Mouse (Mus musculus) intestine, postnatal 0 days (tissue): Measurements from ENCODE around the gene Gemin5. TPM values are rescaled to one million over a fixed set of nuclear protein-coding genes. Genes with fewer than 3 reads are reported as not detected.
A peak's percentile ranks its signal among the peaks of the same experiment; 100 is the strongest.

Experiments used
- ATAC-seq: fragments of 200-750 bp; cut with Nextera tagmentation; 2 replicates; pipeline ENCODE4 v1.8.0; 2017; ENCODE audit warnings: mild to moderate bottlenecking, moderate TSS enrichment, moderate library complexity
- H3K27ac ChIP-seq: fragments of 300-500 bp; sonication (generic); 2 replicates; pipeline ENCODE4 v1.5.1; 2014; ENCODE audit warnings: mild to moderate bottlenecking, low read depth, low read length, moderate library complexity
- H3K27me3 ChIP-seq: fragments of 300-500 bp; sonication (generic); replicated peaks from 2 replicates; pipeline ENCODE4 v1.6.1; 2014; ENCODE audit warnings: low read length, mixed read lengths; ENCODE audit not compliant: control insufficient read depth, insufficient read depth
- H3K36me3 ChIP-seq: fragments of 300-500 bp; sonication (generic); 2 replicates; pipeline ENCODE4 v1.6.1; 2014; ENCODE audit warnings: mild to moderate bottlenecking, moderate library complexity; ENCODE audit not compliant: control insufficient read depth, insufficient read depth
- H3K4me1 ChIP-seq: fragments of 300-500 bp; sonication (generic); replicated peaks from 2 replicates; pipeline ENCODE4 v1.6.1; 2014; ENCODE audit warnings: antibody characterized with exemption, low read length, mixed read lengths; ENCODE audit not compliant: control insufficient read depth, insufficient read depth
- H3K4me2 ChIP-seq: fragments of 300-500 bp; sonication (generic); replicated peaks from 2 replicates; pipeline ENCODE4 v1.6.1; 2014; ENCODE audit warnings: low read depth, mild to moderate bottlenecking, moderate library complexity
- H3K4me3 ChIP-seq: fragments of 300-500 bp; sonication (generic); 2 replicates; pipeline ENCODE4 v1.5.1; 2014; ENCODE audit warnings: low read depth, low read length
- H3K9ac ChIP-seq: fragments of 300-500 bp; sonication (generic); 2 replicates; pipeline ENCODE4 v1.6.1; 2014; ENCODE audit warnings: mild to moderate bottlenecking, low read depth, low read length
- H3K9me3 ChIP-seq: fragments of 300-500 bp; sonication (generic); 2 replicates; pipeline ENCODE4 v1.6.1; 2016; ENCODE audit warnings: mixed run types; ENCODE audit not compliant: control insufficient read depth
- CTCF ChIP-seq: sonication (generic); IDR thresholded peaks from 2 replicates; pipeline ENCODE4 v1.5.1; 2016; ENCODE audit warnings: low read depth, mild to moderate bottlenecking, control low read depth, antibody characterized with exemption, moderate library complexity
- WGBS: fragments of 180-500 bp; shearing (Covaris S2); extraction: QIAGEN DNeasy Blood & Tissue Kit; methylation state at CpG from one replicate; pipeline ENCODE4 v1.1.7; 2014; 5-methylcytosine and 5-hydroxymethylcytosine counted together
- polyA plus RNA-seq: library from polyadenylated mRNA; unstranded; fragments of >200 nt; fragmentation: Nextera tagmentation; extraction: Ambion mirVana; gene quantifications from 2 replicates; pipeline ENCODE4 v1.2.1, GENCODE M21; 2015

Gemin5 gene
- polyA plus RNA-seq, 1 experiment from 2014 or later = 4.0 TPM

DNA sequence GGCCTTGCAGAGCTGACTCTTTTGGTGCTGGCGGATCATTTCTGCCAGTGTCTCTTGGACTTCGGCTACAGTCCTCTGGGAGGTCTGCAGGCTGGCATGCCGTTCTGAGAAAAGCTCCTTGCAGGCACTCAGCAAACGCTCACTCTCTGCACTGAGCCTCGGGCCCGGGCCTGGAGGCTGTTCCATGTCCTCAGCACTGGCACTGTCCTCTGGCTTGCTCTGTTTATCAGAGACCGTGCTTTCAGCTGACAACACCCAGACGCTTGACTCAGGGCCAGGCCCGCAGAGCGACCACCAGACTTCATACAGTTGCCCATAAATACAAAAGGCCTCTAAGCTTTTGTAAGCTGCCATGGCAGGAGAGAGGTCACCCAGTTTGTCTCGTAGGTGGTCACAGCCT is 43.3 kb downstream of the Gemin5 start:
- no peak overlapping the region for H3K4me3 ChIP-seq
- H3K27ac ChIP-seq = no peak overlapping the region
- H3K9me3 ChIP-seq = no peaks in the 10 kb centered on the region
- H3K27me3 ChIP-seq = no peaks in the 10 kb centered on the region
- no peaks in the 10 kb centered on the region for H3K4me1 ChIP-seq
- TF ChIP-seq CTCF = no peak
- 72% methylated on average over 11 of the region's 11 CpGs for WGBS
- no peak overlapping the region for H3K4me2 ChIP-seq
- ATAC-seq = no peak
- no peak overlapping the region for H3K9ac ChIP-seq
- H3K36me3 ChIP-seq = peaks cover 55% of the 10 kb centered on the region

DNA sequence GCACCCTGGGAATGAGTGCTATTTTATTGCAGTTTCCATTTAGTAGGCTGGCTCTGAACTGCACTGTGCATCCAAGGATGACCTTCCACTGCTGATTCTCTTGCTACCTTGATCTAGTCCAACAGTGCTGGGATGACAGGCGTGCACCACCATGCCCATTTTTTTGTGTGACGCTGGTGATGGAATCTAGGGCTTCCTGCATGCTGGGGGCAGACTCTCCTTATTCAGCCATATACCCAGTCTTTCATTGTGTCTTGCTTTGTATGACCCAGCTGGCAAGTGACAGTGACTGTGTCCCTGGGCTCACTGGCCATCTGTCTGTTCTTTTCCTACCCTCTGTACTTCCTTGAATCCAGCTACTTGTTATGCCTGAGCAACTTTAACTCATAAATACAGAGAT is 44.6 kb downstream of the Gemin5 start:
- ATAC-seq = no peak
- Histone ChIP-seq H3K9me3 (no peaks in the 10 kb centered on the region), H3K4me1 (no peaks in the 10 kb centered on the region), H3K36me3 (peaks cover 61% of the 10 kb centered on the region), H3K9ac (no peak overlapping the region), H3K4me2 (no peak overlapping the region), H3K4me3 (no peak overlapping the region), H3K27me3 (no peaks in the 10 kb centered on the region), H3K27ac (0 out of 2 replicates have a peak overlapping the region, but pooled peaks have one; percentile 21)
- WGBS = 88% methylated on average over 2 of the region's 2 CpGs
- TF ChIP-seq CTCF = no peak

DNA sequence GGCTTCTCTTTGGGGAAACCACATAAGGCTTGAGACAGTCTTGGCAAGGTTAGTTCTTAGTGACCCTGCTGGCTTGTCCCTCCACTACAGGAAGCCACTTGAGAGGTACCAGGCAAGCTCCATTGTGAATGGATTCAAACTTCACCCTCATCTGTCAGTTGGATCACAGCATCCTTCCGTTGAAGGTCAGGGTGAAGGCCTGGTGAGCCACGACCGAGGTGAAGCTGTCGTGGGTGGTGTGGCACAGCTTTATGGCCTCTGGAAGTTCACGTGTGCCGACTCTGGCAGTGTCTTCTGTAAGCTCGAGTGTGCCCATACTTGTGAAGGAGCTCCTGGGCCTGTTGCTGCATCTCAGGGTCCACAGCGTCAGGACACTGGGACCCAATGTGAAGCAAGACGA is 47.0 kb downstream of the Gemin5 start:
- H3K36me3 ChIP-seq = peaks cover 69% of the 10 kb centered on the region
- no peaks in the 10 kb centered on the region for H3K4me1 ChIP-seq
- no peak overlapping the region for H3K27ac ChIP-seq
- H3K9ac ChIP-seq = no peak overlapping the region
- TF ChIP-seq CTCF = no peak
- WGBS = 88% methylated on average over 9 of the region's 9 CpGs
- no peaks in the 10 kb centered on the region for H3K9me3 ChIP-seq
- no peak overlapping the region for H3K4me2 ChIP-seq
- no peak for ATAC-seq
- H3K27me3 ChIP-seq = no peaks in the 10 kb centered on the region
- no peak overlapping the region for H3K4me3 ChIP-seq

DNA sequence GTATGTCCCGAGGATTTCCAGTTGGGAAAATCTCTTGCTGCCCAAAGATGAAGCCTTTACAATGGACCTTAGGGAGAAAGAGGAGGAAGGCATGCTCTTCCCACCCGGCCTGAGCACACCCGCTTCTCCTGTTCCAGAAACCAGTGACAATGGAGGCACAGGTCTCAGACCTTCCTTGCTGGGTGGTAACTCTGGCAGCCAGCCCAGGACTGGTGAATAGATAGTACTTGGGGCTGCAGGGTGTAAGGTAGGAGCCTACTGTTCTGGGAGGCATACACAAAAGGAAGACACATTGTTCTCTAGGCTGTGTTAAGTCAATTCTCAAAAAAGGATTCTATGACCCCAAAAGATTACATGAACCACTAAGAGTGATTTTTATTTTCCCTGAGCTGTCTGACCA is 47.7 kb downstream of the Gemin5 start:
- H3K9me3 ChIP-seq = no peaks in the 10 kb centered on the region
- WGBS = 81% methylated on average over 3 of the region's 3 CpGs
- peaks cover 73% of the 10 kb centered on the region for H3K36me3 ChIP-seq
- ATAC-seq = no peak
- H3K9ac ChIP-seq = no peak overlapping the region
- no peaks in the 10 kb centered on the region for H3K27me3 ChIP-seq
- H3K4me3 ChIP-seq = no peak overlapping the region
- H3K4me1 ChIP-seq = no peaks in the 10 kb centered on the region
- no peak for TF ChIP-seq CTCF
- no peak overlapping the region for H3K27ac ChIP-seq
- H3K4me2 ChIP-seq = no peak overlapping the region

- Histone ChIP-seq H3K4me2 (no peak overlapping the region), H3K27ac (no peak overlapping the region), H3K27me3 (no peaks in the 10 kb centered on the region), H3K4me1 (no peaks in the 10 kb centered on the region), H3K4me3 (no peak overlapping the region), H3K9ac (no peak overlapping the region), H3K36me3 (peaks cover 91% of the 10 kb centered on the region), H3K9me3 (no peaks in the 10 kb centered on the region)
- WGBS = 83% methylated on average over 10 of the region's 10 CpGs
- no peak for ATAC-seq
- no peak for TF ChIP-seq CTCF
Observed at GRCm38 (mm10) chr11:58117044-58117652, 51.2 kb downstream of the Gemin5 start.

DNA sequence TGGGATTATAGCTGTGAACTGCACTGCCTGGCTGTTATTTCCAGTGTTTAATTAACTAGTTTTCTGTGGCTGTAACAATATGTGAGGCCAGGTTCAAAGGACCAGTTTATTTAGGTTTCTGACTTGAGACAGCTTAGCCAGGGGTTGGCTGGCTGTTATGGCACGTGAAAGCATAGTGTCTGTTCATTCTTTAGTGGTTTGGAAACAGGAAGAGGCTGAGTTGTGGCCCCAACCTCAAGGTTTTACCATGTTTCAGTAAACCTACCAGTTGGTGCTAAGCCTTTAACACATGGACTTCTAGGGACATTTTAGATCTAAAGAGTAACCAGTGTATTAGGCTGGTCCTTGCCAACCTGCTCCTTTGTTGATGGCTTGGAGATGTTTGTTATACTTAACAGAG is 51.8 kb downstream of the Gemin5 start:
- no peak for ATAC-seq
- Histone ChIP-seq H3K4me2 (no peak overlapping the region), H3K4me1 (no peaks in the 10 kb centered on the region), H3K9me3 (no peaks in the 10 kb centered on the region), H3K4me3 (no peak overlapping the region), H3K27ac (no peak overlapping the region), H3K36me3 (peaks cover 91% of the 10 kb centered on the region), H3K27me3 (no peaks in the 10 kb centered on the region), H3K9ac (no peak overlapping the region)
- no peak for TF ChIP-seq CTCF
- 81% methylated on average over 1 of the region's 1 CpGs for WGBS
